Mouse (Mus musculus): ENCODE data around the gene Bscl2.
"Not testable (repeated sequence)": the region's sequence is repeated elsewhere in the genome, so short reads cannot be mapped to it uniquely, and the experiment has no call there.

GRCm38 (mm10) chr19:8870381-8870780 is 33.1 kb downstream of the Bscl2 start:
- not testable (repeated sequence) for TF ChIP-seq CTCF (conservative IDR thresholded peaks at IDR 0.05; ENCODE audit: insufficient read depth, insufficient read length, low read depth, low read length); POLR2A (IDR thresholded peaks at IDR 0.05; ENCODE audit: low read depth, low read length)
